Mouse (Mus musculus) bone marrow, adult 2 months (tissue): ENCODE data around the gene 9130213A22Rik.

Source experiments
- CTCF ChIP-seq: fragments of 200-500 bp; IDR thresholded peaks from 2 replicates; pipeline ENCODE4 v1.5.1; 2011; ENCODE audit warnings: low read length, control low read depth; ENCODE audit not compliant: control insufficient read depth, insufficient read depth
- POLR2A ChIP-seq: fragments of 200-500 bp; IDR thresholded peaks from 2 replicates; pipeline ENCODE4 v1.6.1; 2011; ENCODE audit warnings: low read depth, mild to moderate bottlenecking, control low read depth, low read length, borderline replicate concordance; ENCODE audit not compliant: control insufficient read depth

- TF ChIP-seq POLR2A (no peak), CTCF (no peak)
Observed at GRCm38 (mm10) chr11:69103531-69104435, 18.6 kb downstream of the 9130213A22Rik start.
